Mouse (Mus musculus) lung, adult 2 months (tissue): ENCODE data around the gene Chst14.

Experiments used
- CTCF ChIP-seq: fragments of 200-500 bp; IDR thresholded peaks from 2 replicates; pipeline ENCODE4 v1.5.1; 2011; ENCODE audit warnings: mild to moderate bottlenecking, low read length, control low read depth; ENCODE audit not compliant: insufficient read depth
- POLR2A ChIP-seq: fragments of 200-500 bp; IDR thresholded peaks from 2 replicates; pipeline ENCODE4 v1.6.1; 2011; ENCODE audit warnings: low read depth, mild to moderate bottlenecking, control low read depth, low read length, borderline replicate concordance; ENCODE audit errors: extremely low read depth

GRCm38 (mm10) chr2:118898771-118899170 is 27.5 kb upstream of the Chst14 start:
- TF ChIP-seq POLR2A = no peak
- TF ChIP-seq CTCF = no peak
